Mouse (Mus musculus) urinary bladder, adult 2 months (tissue): ENCODE results near the gene Htr7. TPM values are rescaled to one million over a fixed set of nuclear protein-coding genes. Genes with fewer than 3 reads are reported as not detected.

Experiments
- DNase-seq: peaks from one replicate; pipeline ENCODE4 v3.0.0; 2022; ENCODE audit warnings: low spot score
- polyA plus RNA-seq: library from polyadenylated mRNA; depleted of rRNA; stranded (reverse); fragments of >200 nt; gene quantifications from 2 replicates; pipeline ENCODE4 v1.2.3, GENCODE M21; 2012; rRNA removed

Gene Htr7
- polyA plus RNA-seq, 1 experiment = 0.17 TPM

- no peak for DNase-seq
These were observed 99.7 kb downstream of the Htr7 start for GRCm38 (mm10) chr19:35957656-35958055.

DNA sequence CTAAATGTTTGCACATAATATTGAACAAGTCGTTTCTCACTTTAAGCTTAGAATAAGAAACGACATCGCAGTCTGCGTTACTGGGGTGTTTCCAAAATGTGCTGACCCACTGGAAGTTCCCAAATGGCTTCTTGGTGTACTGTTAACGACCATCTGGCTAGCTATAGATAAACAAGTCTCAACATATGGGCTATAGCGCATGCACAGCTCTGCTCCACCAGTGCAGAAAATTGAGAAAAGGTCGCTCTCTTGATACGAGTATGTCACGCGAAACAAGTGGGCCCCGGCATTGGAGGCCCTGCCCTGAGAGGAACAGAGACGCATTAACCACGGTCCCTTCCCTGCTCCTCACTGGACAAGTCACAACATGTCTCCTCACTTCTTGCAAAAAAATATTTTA is 101.6 kb downstream of the Htr7 start:
- DNase-seq = no peak

GRCm38 (mm10) chr19:35949888-35950287 is 107.4 kb downstream of the Htr7 start:
- DNase-seq = no peak

DNA sequence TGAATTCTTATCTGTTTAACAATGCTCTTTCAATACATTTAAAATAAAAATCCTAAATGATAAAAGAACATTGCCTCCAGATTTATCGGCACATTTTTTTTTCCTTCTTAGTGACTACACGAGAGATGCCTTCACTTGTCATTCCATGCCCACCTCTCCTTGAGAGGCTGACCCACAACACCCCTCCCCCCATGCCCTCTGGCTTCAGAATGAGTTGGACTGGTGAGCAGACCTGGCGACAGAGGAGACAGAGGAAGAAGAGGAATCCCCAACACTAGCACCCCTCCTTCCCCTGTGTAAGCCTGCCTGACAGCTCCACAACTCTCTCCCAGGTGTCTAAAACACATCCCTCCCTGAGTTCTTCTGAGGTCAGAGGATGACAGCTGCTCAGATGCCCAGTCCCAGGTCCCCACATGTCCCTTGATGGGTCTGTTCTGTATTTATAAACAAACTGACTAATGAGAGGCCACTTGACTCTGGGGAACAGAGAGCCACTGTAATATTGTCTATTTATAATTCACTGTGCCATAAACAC is 132.3 kb downstream of the Htr7 start:
- no peak for DNase-seq

DNA sequence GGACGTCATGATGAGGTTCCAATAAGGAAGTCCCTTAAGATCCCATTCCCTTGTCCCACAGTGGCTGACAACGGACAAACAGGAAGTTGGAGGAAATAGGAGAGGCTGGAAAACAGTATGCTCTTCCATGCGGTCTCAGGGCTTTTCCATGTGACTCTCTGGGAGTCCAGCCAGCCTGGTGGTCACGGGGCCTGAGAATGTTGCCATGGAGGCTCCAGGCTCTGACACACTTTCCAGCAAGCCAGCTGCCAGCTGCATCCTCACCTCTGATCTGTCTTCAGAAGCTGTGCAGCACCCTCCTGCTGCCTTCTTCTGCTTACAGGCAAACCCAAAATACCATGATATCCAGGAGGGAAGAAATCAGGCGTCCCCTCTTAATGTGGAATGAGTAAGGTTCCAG is 132.9 kb downstream of the Htr7 start:
- DNase-seq = no peak

Other genes starting within 250 kb of the Htr7 start
- 20.8 and 23.1 TPM in 2 replicates for gene Rpp30, start 26.2 kb upstream of the Htr7 start, polyA plus RNA-seq
- 1.7 and 4.4 TPM in 2 replicates for gene Ankrd1, start 62.6 kb upstream of the Htr7 start, polyA plus RNA-seq